In the genomic region with DNA sequence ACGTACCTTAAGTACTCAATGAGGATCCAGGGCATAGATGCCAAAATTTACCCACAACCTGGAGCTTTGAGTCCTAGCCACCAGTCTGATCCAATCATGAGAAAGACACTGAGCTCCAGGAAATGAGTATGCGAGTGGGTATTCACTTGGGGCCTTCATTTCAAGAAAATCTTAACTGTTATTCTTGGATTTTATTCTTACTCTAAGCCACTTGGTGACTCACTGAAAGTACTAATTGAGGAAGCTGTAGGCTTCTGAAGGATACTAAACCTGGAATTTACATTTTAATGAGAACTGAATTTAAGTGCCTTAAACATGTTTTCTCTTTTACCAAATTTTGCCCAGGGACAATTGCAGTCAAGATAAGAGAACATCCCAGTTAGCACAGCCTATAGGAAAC, we compare ENCODE assay signal across 34 mouse cellular contexts.
"Had no signal": no experiment of that assay in that cellular context is flagged by ENCODE, and none has a peak within 500 bp of the region (broad histone marks: within the 10 kb centered on the region; RNA-seq: fewer than 3 reads in every experiment).

No protein-coding gene starts in this region.

- H3K9me3 ChIP-seq: heart, embryonic 10.5 days; heart, embryonic 12.5 days; heart, embryonic 13.5 days; heart, embryonic 15.5 days; hindbrain, embryonic 10.5 days; hindbrain, embryonic 12.5 days; hindbrain, embryonic 13.5 days; hindbrain, embryonic 15.5 days; intestine, embryonic 15.5 days; kidney, embryonic 15.5 days had no signal

- H3K4me2 ChIP-seq: heart, embryonic 12.5 days; heart, embryonic 13.5 days; heart, embryonic 15.5 days; hindbrain, embryonic 12.5 days; hindbrain, embryonic 13.5 days; hindbrain, embryonic 14.5 days; hindbrain, embryonic 15.5 days; intestine, embryonic 15.5 days; kidney, embryonic 15.5 days had no signal

- DNase-seq: heart, postnatal 10 days; heart, postnatal 14 days; heart, postnatal 36 days; heart, postnatal 4 days; kidney, adult 11 months; kidney, adult 18-20 months; kidney, adult 2 months; kidney, adult 8-10 months; kidney, adult 9 months; kidney, postnatal 10 days; kidney, postnatal 14 days; kidney, postnatal 25 days; kidney, postnatal 36 days; kidney, postnatal 4 days; layer of hippocampus, adult 9-11 months; layer of hippocampus, postnatal 36 days had no signal

- H3K9ac ChIP-seq: heart, embryonic 12.5 days; heart, embryonic 13.5 days; heart, embryonic 15.5 days; hindbrain, embryonic 12.5 days; hindbrain, embryonic 13.5 days; hindbrain, embryonic 14.5 days; hindbrain, embryonic 15.5 days; intestine, embryonic 15.5 days; kidney, embryonic 15.5 days had no signal

- H3K36me3 ChIP-seq: heart, embryonic 10.5 days; heart, embryonic 12.5 days; heart, embryonic 13.5 days; heart, embryonic 15.5 days; hindbrain, embryonic 10.5 days; hindbrain, embryonic 12.5 days; hindbrain, embryonic 13.5 days; hindbrain, embryonic 15.5 days; intestine, embryonic 15.5 days; kidney, embryonic 15.5 days had no signal

- ATAC-seq: hindbrain, embryonic 16.5 days; hindbrain, postnatal 0 days; inflammation-experienced regulatory T-cells, adult 6 months; intestine, embryonic 15.5 days; intestine, embryonic 16.5 days; intestine, postnatal 0 days had no signal

- H3K27me3 ChIP-seq: heart, embryonic 12.5 days; heart, embryonic 13.5 days; heart, embryonic 15.5 days; hindbrain, embryonic 12.5 days; hindbrain, embryonic 13.5 days; hindbrain, embryonic 15.5 days; intestine, embryonic 15.5 days; kidney, embryonic 15.5 days had no signal

- H3K4me3 ChIP-seq: heart, embryonic 10.5 days; heart, embryonic 12.5 days; heart, embryonic 13.5 days; heart, embryonic 15.5 days; hindbrain, embryonic 10.5 days; hindbrain, embryonic 12.5 days; hindbrain, embryonic 13.5 days; hindbrain, embryonic 15.5 days; intestine, embryonic 15.5 days; kidney, embryonic 15.5 days; layer of hippocampus, adult 2 months had no signal

- H3K27ac ChIP-seq: heart, embryonic 10.5 days; heart, embryonic 13.5 days; heart, embryonic 15.5 days; hindbrain, embryonic 10.5 days; hindbrain, embryonic 12.5 days; hindbrain, embryonic 13.5 days; hindbrain, embryonic 14.5 days; hindbrain, embryonic 15.5 days; hindbrain, postnatal 0 days; intestine, embryonic 15.5 days; kidney, embryonic 15.5 days; kidney, postnatal 0 days; layer of hippocampus, adult 2 months had no signal

- H3K4me1 ChIP-seq: heart, embryonic 10.5 days; heart, embryonic 12.5 days; heart, embryonic 13.5 days; heart, embryonic 15.5 days; hindbrain, embryonic 10.5 days; hindbrain, embryonic 12.5 days; hindbrain, embryonic 13.5 days; hindbrain, embryonic 15.5 days; intestine, embryonic 15.5 days; kidney, embryonic 15.5 days had no signal
